Mouse (Mus musculus): ENCODE measurements around the gene Apof.

DNA sequence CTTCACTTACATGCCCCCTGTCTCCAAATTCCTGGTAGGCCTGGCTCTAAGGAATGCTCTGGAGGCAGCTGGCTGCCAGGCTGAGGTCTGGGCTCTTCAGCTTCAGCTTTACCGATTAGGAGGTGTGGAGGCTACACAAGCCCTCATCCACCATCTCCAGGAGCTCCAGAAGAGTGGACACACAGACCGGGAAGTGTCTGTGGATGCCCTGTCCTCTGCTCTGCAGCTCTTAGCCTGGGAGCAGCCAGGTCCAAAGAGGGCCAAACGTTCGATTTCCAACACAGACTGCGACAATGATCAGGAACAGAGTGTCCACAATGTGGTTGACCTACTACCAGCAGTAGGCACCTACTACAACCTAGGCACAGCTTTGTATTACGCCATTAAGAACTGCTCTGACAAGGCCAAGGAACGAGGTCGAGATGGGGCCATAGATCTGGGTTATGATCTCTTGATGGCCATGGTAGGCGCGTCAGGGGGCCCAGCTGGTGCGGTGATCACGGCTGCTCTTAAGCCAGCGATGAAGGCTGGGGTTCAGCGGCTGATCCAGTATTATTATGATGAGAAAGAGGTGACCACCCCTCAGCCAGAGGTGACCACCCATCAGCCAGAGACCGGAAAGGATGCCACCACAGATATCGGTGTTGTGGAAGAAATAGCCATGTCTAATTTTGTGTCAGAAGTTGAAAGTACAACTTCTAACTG lies 887 bp downstream of the Apof start:
- TF ChIP-seq CTCF (IDR thresholded peaks at IDR 0.05; ENCODE audit: control insufficient read depth, insufficient read depth, insufficient read length), result no peak
- TF ChIP-seq MAX (IDR thresholded peaks at IDR 0.05), result no peak
- TF ChIP-seq USF1 (IDR thresholded peaks at IDR 0.05; ENCODE audit: low read depth), result no peak
- TF ChIP-seq MYOD1 (IDR thresholded peaks at IDR 0.05; ENCODE audit: control insufficient read depth, insufficient read length, low read depth), result no peak
